Mouse (Mus musculus) heart, postnatal 0 days (tissue): ENCODE data around the gene Emilin1.

ENCODE experiments used
- CTCF ChIP-seq: IDR thresholded peaks from 2 replicates; pipeline ENCODE4 v1.5.1; 2016; ENCODE audit warnings: antibody characterized with exemption, control low read depth, low read depth
- EP300 ChIP-seq: IDR thresholded peaks from 2 replicates; pipeline ENCODE4 v1.6.1; 2016; ENCODE audit warnings: antibody characterized with exemption, low read depth

GRCm38 (mm10) chr5:30959198-30959854, 46.1 kb downstream of the Emilin1 start:
- TF ChIP-seq CTCF (no peak), EP300 (no peak)
